Mouse (Mus musculus) stomach, embryonic 14.5 days (tissue): ENCODE results near the gene Phkb. TPM values are rescaled to one million over a fixed set of nuclear protein-coding genes. Genes with fewer than 3 reads are reported as not detected.

Source experiments
- ATAC-seq: fragments of 200-750 bp; cut with Nextera tagmentation; 2 replicates; pipeline ENCODE4 v1.8.0; 2017; ENCODE audit warnings: low read depth, moderate TSS enrichment; ENCODE audit not compliant: insufficient number of reproducible peaks, insufficient read depth, low FRiP score
- H3K27ac ChIP-seq: fragments of 300-500 bp; sonication (generic); 2 replicates; pipeline ENCODE4 v1.5.1; 2014; ENCODE audit warnings: mild to moderate bottlenecking, low read length, moderate library complexity, mixed read lengths
- H3K27me3 ChIP-seq: fragments of 300-500 bp; sonication (generic); 2 replicates; pipeline ENCODE4 v1.6.1; 2014; ENCODE audit warnings: low read length, control low read depth, mixed read lengths; ENCODE audit not compliant: control insufficient read depth, insufficient read depth
- H3K36me3 ChIP-seq: fragments of 300-500 bp; sonication (generic); 2 replicates; pipeline ENCODE4 v1.6.1; 2014; ENCODE audit warnings: mild to moderate bottlenecking, control low read depth, low read length, moderate library complexity, mixed read lengths; ENCODE audit not compliant: control insufficient read depth, insufficient read depth
- H3K4me1 ChIP-seq: fragments of 300-500 bp; sonication (generic); 2 replicates; pipeline ENCODE4 v1.6.1; 2014; ENCODE audit warnings: low read length, control low read depth, mixed read lengths; ENCODE audit not compliant: control insufficient read depth, insufficient read depth
- H3K4me2 ChIP-seq: fragments of 300-500 bp; sonication (generic); replicated peaks from 2 replicates; pipeline ENCODE4 v1.6.1; 2014; ENCODE audit warnings: low read depth, low read length, control low read depth
- H3K4me3 ChIP-seq: fragments of 300-500 bp; sonication (generic); 2 replicates; pipeline ENCODE4 v1.5.1; 2014; ENCODE audit warnings: low read depth, low read length, control low read depth
- H3K9ac ChIP-seq: fragments of 300-500 bp; sonication (generic); replicated peaks from 2 replicates; pipeline ENCODE4 v1.6.1; 2014; ENCODE audit warnings: low read depth, mild to moderate bottlenecking, control low read depth, low read length, moderate library complexity, mixed read lengths
- H3K9me3 ChIP-seq: fragments of 300-500 bp; sonication (generic); 2 replicates; pipeline ENCODE4 v1.6.1; 2016; ENCODE audit warnings: low read depth, low read length, control low read depth; ENCODE audit not compliant: control insufficient read depth
- WGBS: fragments of 180-500 bp; shearing (Covaris S2); extraction: QIAGEN DNeasy Blood & Tissue Kit; methylation state at CpG from one replicate; pipeline ENCODE4 v1.1.7; 2014; 5-methylcytosine and 5-hydroxymethylcytosine counted together
- polyA plus RNA-seq: library from polyadenylated mRNA; unstranded; fragments of >200 nt; fragmentation: Nextera tagmentation; extraction: Ambion mirVana; gene quantifications from 2 replicates; pipeline ENCODE4 v1.2.1, GENCODE M21; 2014

The Phkb gene
- polyA plus RNA-seq, 1 experiment from 2014 or later = 65.2 TPM

- Histone ChIP-seq H3K36me3 (no peaks in the 10 kb centered on the region), H3K27ac (no peak overlapping the region), H3K4me1 (no peaks in the 10 kb centered on the region), H3K27me3 (no peaks in the 10 kb centered on the region), H3K4me3 (no peak overlapping the region), H3K9me3 (no peaks in the 10 kb centered on the region), H3K9ac (no peak overlapping the region), H3K4me2 (no peak overlapping the region)
- no peak for ATAC-seq
- WGBS = 92% methylated on average over 1 of the region's 1 CpGs
These were observed 238.7 kb downstream of the Phkb start for GRCm38 (mm10) chr8:86079433-86079832.

- no peaks in the 10 kb centered on the region for H3K9me3 ChIP-seq
- no peak for ATAC-seq
- no peak overlapping the region for H3K4me2 ChIP-seq
- H3K27ac ChIP-seq = no peak overlapping the region
- no peak overlapping the region for H3K9ac ChIP-seq
- H3K36me3 ChIP-seq = no peaks in the 10 kb centered on the region
- no peaks in the 10 kb centered on the region for H3K27me3 ChIP-seq
- no peaks in the 10 kb centered on the region for H3K4me1 ChIP-seq
- H3K4me3 ChIP-seq = no peak overlapping the region
- 65% methylated on average over 4 of the region's 4 CpGs for WGBS
These were observed 242.6 kb downstream of the Phkb start for GRCm38 (mm10) chr8:86083346-86083745.

GRCm38 (mm10) chr8:86086791-86087190 is 246.0 kb downstream of the Phkb start:
- Histone ChIP-seq H3K9me3 (no peaks in the 10 kb centered on the region), H3K4me1 (no peaks in the 10 kb centered on the region), H3K9ac (no peak overlapping the region), H3K27ac (no peak overlapping the region), H3K27me3 (no peaks in the 10 kb centered on the region), H3K36me3 (no peaks in the 10 kb centered on the region), H3K4me3 (no peak overlapping the region), H3K4me2 (no peak overlapping the region)
- WGBS = 85% methylated on average over 2 of the region's 2 CpGs
- no peak for ATAC-seq

GRCm38 (mm10) chr8:86087468-86087867 is 246.7 kb downstream of the Phkb start:
- no peaks in the 10 kb centered on the region for H3K9me3 ChIP-seq
- no peak for ATAC-seq
- no peak overlapping the region for H3K4me2 ChIP-seq
- H3K4me3 ChIP-seq = no peak overlapping the region
- no peaks in the 10 kb centered on the region for H3K4me1 ChIP-seq
- H3K27ac ChIP-seq = no peak overlapping the region
- no peak overlapping the region for H3K9ac ChIP-seq
- H3K36me3 ChIP-seq = no peaks in the 10 kb centered on the region
- no peaks in the 10 kb centered on the region for H3K27me3 ChIP-seq
- 74% methylated on average over 1 of the region's 1 CpGs for WGBS

- H3K9me3 ChIP-seq = no peaks in the 10 kb centered on the region
- 86% methylated on average over 10 of the region's 10 CpGs for WGBS
- H3K36me3 ChIP-seq = no peaks in the 10 kb centered on the region
- no peak overlapping the region for H3K4me2 ChIP-seq
- H3K4me1 ChIP-seq = no peaks in the 10 kb centered on the region
- H3K9ac ChIP-seq = no peak overlapping the region
- H3K27ac ChIP-seq = no peak overlapping the region
- H3K27me3 ChIP-seq = no peaks in the 10 kb centered on the region
- no peak overlapping the region for H3K4me3 ChIP-seq
- ATAC-seq = no peak
These were observed 249.9 kb downstream of the Phkb start for GRCm38 (mm10) chr8:86090666-86091065.

Other genes starting within 250 kb of the Phkb start
- gene Neto2, start 140.0 kb upstream of the Phkb start, polyA plus RNA-seq = 14.1 and 15.6 TPM in 2 replicates
- 83.0 and 85.8 TPM in 2 replicates for gene Itfg1, start within 50 bp of the Phkb start, polyA plus RNA-seq